Mouse (Mus musculus): ENCODE data around the gene Fance. TPM values are rescaled to one million over a fixed set of nuclear protein-coding genes. Genes with fewer than 3 reads are reported as not detected.
"Not testable (repeated sequence)": the region's sequence is repeated elsewhere in the genome, so short reads cannot be mapped to it uniquely, and the experiment has no call there.

Fance gene
- total RNA-seq, 2 experiments from 2014 or later: 21.5 to 26.1 TPM

GRCm38 (mm10) chr17:28328366-28328928 lies 15.1 kb downstream of the Fance start, which contains the start of gene Rpl10a:
TSS of gene Rpl10a (plus strand) at chr17:28328471.
- Histone ChIP-seq H3K4me3 (peak within 1 kb of the TSS; percentile 79), H3K27ac (peak within 1 kb of the TSS; percentile 92)
- no peak; the same call in none of the 2 replicates for TF ChIP-seq CTCF (IDR thresholded peaks at IDR 0.05)
- intact Hi-C loops (cut with DNase I): loop anchor here (2.0 kb wide), 1 partner anchor 194 kb away; no protein-coding TSS in a partner anchor
- DNase-seq (ENCODE audit: extremely low spot score in 1 of 2, low spot score in 2 of 2): peak; percentile 97

- Histone ChIP-seq H3K4me3 (peak overlapping the region; percentile 79), H3K27ac (peak overlapping the region; percentile 92)
- intact Hi-C loops (cut with DNase I): loop anchor here (2.0 kb wide), 1 partner anchor 194 kb away; no protein-coding TSS in a partner anchor
- TF ChIP-seq CTCF (IDR thresholded peaks at IDR 0.05): no peak
- DNase-seq (ENCODE audit: extremely low spot score in 1 of 2, low spot score in 2 of 2): no peak
These were observed 15.6 kb downstream of the Fance start for GRCm38 (mm10) chr17:28328946-28329345.

- Histone ChIP-seq H3K4me3 (peak overlapping the region; percentile 79), H3K27ac (no peak overlapping the region)
- intact Hi-C loops (cut with DNase I): loop anchor here (2.0 kb wide), 1 partner anchor 193 kb away; no protein-coding TSS in a partner anchor
These were observed 16.3 kb downstream of the Fance start for GRCm38 (mm10) chr17:28329503-28330231.

GRCm38 (mm10) chr17:28330232-28330546 lies 16.9 kb downstream of the Fance start:
- no peak for TF ChIP-seq CTCF (IDR thresholded peaks at IDR 0.05)
- Histone ChIP-seq H3K27ac (no peak overlapping the region), H3K4me3 (no peak overlapping the region)
- DNase-seq (ENCODE audit: extremely low spot score in 1 of 2, low spot score in 2 of 2): no peak
- intact Hi-C loops (cut with DNase I): no loop called here

More at GRCm38 (mm10) chr17:28329503-28330231, 16.3 kb downstream of the Fance start:
- TF ChIP-seq CTCF (IDR thresholded peaks at IDR 0.05): no peak
- no peak for DNase-seq (ENCODE audit: extremely low spot score in 1 of 2, low spot score in 2 of 2)

- H3K27ac ChIP-seq; H3K4me3 ChIP-seq; DNase-seq (ENCODE audit: extremely low spot score in 1 of 2, low spot score in 2 of 2); intact Hi-C loops (cut with DNase I): not testable (repeated sequence)
These were observed 17.3 kb downstream of the Fance start for GRCm38 (mm10) chr17:28330590-28330989.

- no peak for TF ChIP-seq CTCF (IDR thresholded peaks at IDR 0.05)
- DNase-seq (ENCODE audit: extremely low spot score in 1 of 2, low spot score in 2 of 2): no peak
- Histone ChIP-seq H3K27ac (no peak overlapping the region), H3K4me3 (no peak overlapping the region)
- intact Hi-C loops (cut with DNase I): no loop called here
These were observed 18.2 kb downstream of the Fance start for GRCm38 (mm10) chr17:28331241-28332112.

- no peak for TF ChIP-seq CTCF (IDR thresholded peaks at IDR 0.05)
- DNase-seq (ENCODE audit: extremely low spot score in 1 of 2, low spot score in 2 of 2): no peak
- Histone ChIP-seq H3K27ac (no peak overlapping the region), H3K4me3 (no peak overlapping the region)
- intact Hi-C loops (cut with DNase I): no loop called here
These were observed 19.0 kb downstream of the Fance start for GRCm38 (mm10) chr17:28332113-28332914.

GRCm38 (mm10) chr17:28332915-28333546 lies 19.7 kb downstream of the Fance start:
- Histone ChIP-seq H3K4me3 (no peak overlapping the region), H3K27ac (no peak overlapping the region)
- DNase-seq (ENCODE audit: extremely low spot score in 1 of 2, low spot score in 2 of 2): no peak
- intact Hi-C loops (cut with DNase I): no loop called here
- TF ChIP-seq CTCF (IDR thresholded peaks at IDR 0.05): no peak

GRCm38 (mm10) chr17:28335267-28335666 lies 21.9 kb downstream of the Fance start:
- H3K27ac ChIP-seq: no peak overlapping the region
- DNase-seq (ENCODE audit: extremely low spot score in 1 of 2, low spot score in 2 of 2): no peak
- intact Hi-C loops (cut with DNase I): no loop called here
- no peak for TF ChIP-seq CTCF (IDR thresholded peaks at IDR 0.05)
- no peak overlapping the region for H3K4me3 ChIP-seq

GRCm38 (mm10) chr17:28337547-28337946 lies 24.2 kb downstream of the Fance start:
- H3K27ac ChIP-seq: no peak overlapping the region
- H3K4me3 ChIP-seq: no peak overlapping the region
- intact Hi-C loops (cut with DNase I): no loop called here
- DNase-seq (ENCODE audit: extremely low spot score in 1 of 2, low spot score in 2 of 2): no peak
- no peak for TF ChIP-seq CTCF (IDR thresholded peaks at IDR 0.05)

GRCm38 (mm10) chr17:28340578-28340977 lies 27.3 kb downstream of the Fance start:
- no peak overlapping the region for H3K27ac ChIP-seq
- intact Hi-C loops (cut with DNase I): no loop called here
- H3K4me3 ChIP-seq: no peak overlapping the region
- TF ChIP-seq CTCF (IDR thresholded peaks at IDR 0.05): no peak
- no peak for DNase-seq (ENCODE audit: extremely low spot score in 1 of 2, low spot score in 2 of 2)
